Mouse (Mus musculus): ENCODE measurements around the gene Parp12. TPM values are rescaled to one million over a fixed set of nuclear protein-coding genes. Genes with fewer than 3 reads are reported as not detected.

The Parp12 gene
- 26.5 TPM for polyA plus RNA-seq (2015; fragmentation: Illumina TruSeq; extraction: RNeasy Lipid Tissue Mini Kit (QIAGEN cat#74804); ENCODE audit: insufficient read depth, low replicate concordance)

GRCm38 (mm10) chr6:39117584-39118455 lies at the start of gene Parp12:
Gene Parp12, minus strand, starts transcription at chr6:39118349.

Other genes with a start within 250 kb of the Parp12 start
- 16.3 TPM for gene Tbxas1, start 242.9 kb downstream of the Parp12 start, polyA plus RNA-seq (2015; fragmentation: Illumina TruSeq; extraction: RNeasy Lipid Tissue Mini Kit (QIAGEN cat#74804); ENCODE audit: insufficient read depth, low replicate concordance)
- gene Hipk2, start 242.2 kb downstream of the Parp12 start, polyA plus RNA-seq (2015; fragmentation: Illumina TruSeq; extraction: RNeasy Lipid Tissue Mini Kit (QIAGEN cat#74804); ENCODE audit: insufficient read depth, low replicate concordance), result 12.3 TPM
- gene Kdm7a, start 88.4 kb upstream of the Parp12 start, polyA plus RNA-seq (2015; fragmentation: Illumina TruSeq; extraction: RNeasy Lipid Tissue Mini Kit (QIAGEN cat#74804); ENCODE audit: insufficient read depth, low replicate concordance), result 64.2 TPM